Mouse (Mus musculus) kidney, embryonic 16.5 days (tissue): ENCODE results near the gene H2al2a. TPM values are rescaled to one million over a fixed set of nuclear protein-coding genes. Genes with fewer than 3 reads are reported as not detected.
A peak's percentile ranks its signal among the peaks of the same experiment; 100 is the strongest.

ENCODE experiments used
- ATAC-seq: fragments of 200-750 bp; cut with Nextera tagmentation; 2 replicates; pipeline ENCODE4 v1.8.0; 2017; ENCODE audit warnings: moderate TSS enrichment; ENCODE audit not compliant: low FRiP score, low TSS enrichment
- H3K27ac ChIP-seq: fragments of 300-500 bp; sonication (generic); 2 replicates; pipeline ENCODE4 v1.5.1; 2014; ENCODE audit warnings: low read length
- H3K27me3 ChIP-seq: fragments of 300-500 bp; sonication (generic); 2 replicates; pipeline ENCODE4 v1.6.1; 2014; ENCODE audit warnings: low read length, control low read depth, mixed read lengths; ENCODE audit not compliant: insufficient read depth
- H3K36me3 ChIP-seq: fragments of 300-500 bp; sonication (generic); 2 replicates; pipeline ENCODE4 v1.6.1; 2014; ENCODE audit warnings: low read length, control low read depth, mixed read lengths; ENCODE audit not compliant: insufficient read depth
- H3K4me1 ChIP-seq: fragments of 300-500 bp; sonication (generic); 2 replicates; pipeline ENCODE4 v1.6.1; 2014; ENCODE audit warnings: low read length, control low read depth, mixed read lengths; ENCODE audit not compliant: insufficient read depth
- H3K4me2 ChIP-seq: fragments of 300-500 bp; sonication (generic); replicated peaks from 2 replicates; pipeline ENCODE4 v1.6.1; 2014; ENCODE audit warnings: low read depth, low read length
- H3K4me3 ChIP-seq: fragments of 300-500 bp; sonication (generic); 2 replicates; pipeline ENCODE4 v1.5.1; 2014; ENCODE audit warnings: mild to moderate bottlenecking, low read length
- H3K9ac ChIP-seq: fragments of 300-500 bp; sonication (generic); replicated peaks from 2 replicates; pipeline ENCODE4 v1.6.1; 2014; ENCODE audit warnings: low read length
- H3K9me3 ChIP-seq: fragments of 300-500 bp; sonication (generic); 2 replicates; pipeline ENCODE4 v1.6.1; 2016; ENCODE audit warnings: low read length, control low read depth
- WGBS: fragments of 180-500 bp; shearing (Covaris S2); extraction: QIAGEN DNeasy Blood & Tissue Kit; methylation state at CpG from one replicate; pipeline ENCODE4 v1.1.7; 2014; 5-methylcytosine and 5-hydroxymethylcytosine counted together
- polyA plus RNA-seq: library from polyadenylated mRNA; unstranded; fragments of >200 nt; fragmentation: Nextera tagmentation; extraction: Ambion mirVana; gene quantifications from 2 replicates; pipeline ENCODE4 v1.2.1, GENCODE M21; 2015

Gene H2al2a
- polyA plus RNA-seq, 1 experiment from 2014 or later: not detected

DNA sequence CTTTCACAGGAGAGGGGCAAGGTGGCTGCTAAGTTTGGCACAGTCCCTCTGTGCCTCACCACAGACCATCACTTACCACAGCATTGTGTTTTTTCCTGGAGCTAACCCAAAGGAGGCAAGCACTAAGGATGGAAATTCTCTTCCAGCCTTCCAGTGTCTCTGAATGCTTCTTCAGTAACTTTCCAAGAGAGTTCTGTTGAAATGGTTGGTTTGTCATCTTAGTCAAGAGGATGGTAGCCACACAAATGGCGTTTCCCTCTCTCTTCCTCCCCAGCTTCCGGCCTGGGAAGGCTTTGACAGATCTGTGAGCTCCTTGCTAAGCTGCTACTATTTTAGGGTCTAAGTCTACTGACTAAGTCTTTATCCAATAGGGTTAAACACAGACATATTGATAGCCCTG is 40.7 kb upstream of the H2al2a start, which contains the start of gene A930004D18Rik:
TSS of gene A930004D18Rik (minus strand) at position 247 of the 400 bp plus-strand sequence.
- 74% methylated on average over 2 of the region's 2 CpGs for WGBS
- no peak within 1 kb of the TSS for H3K9ac ChIP-seq
- no peaks in the 10 kb centered on the region for H3K36me3 ChIP-seq
- H3K9me3 ChIP-seq: no peaks in the 10 kb centered on the region
- no peaks in the 10 kb centered on the region for H3K27me3 ChIP-seq
- no peak within 1 kb of the TSS for H3K4me2 ChIP-seq
- H3K27ac ChIP-seq: no peak within 1 kb of the TSS; the same call in 1 of the 2 replicates
- no peak for ATAC-seq
- H3K4me1 ChIP-seq: peaks cover 66% of the 10 kb centered on the region
- no peak within 1 kb of the TSS for H3K4me3 ChIP-seq

DNA sequence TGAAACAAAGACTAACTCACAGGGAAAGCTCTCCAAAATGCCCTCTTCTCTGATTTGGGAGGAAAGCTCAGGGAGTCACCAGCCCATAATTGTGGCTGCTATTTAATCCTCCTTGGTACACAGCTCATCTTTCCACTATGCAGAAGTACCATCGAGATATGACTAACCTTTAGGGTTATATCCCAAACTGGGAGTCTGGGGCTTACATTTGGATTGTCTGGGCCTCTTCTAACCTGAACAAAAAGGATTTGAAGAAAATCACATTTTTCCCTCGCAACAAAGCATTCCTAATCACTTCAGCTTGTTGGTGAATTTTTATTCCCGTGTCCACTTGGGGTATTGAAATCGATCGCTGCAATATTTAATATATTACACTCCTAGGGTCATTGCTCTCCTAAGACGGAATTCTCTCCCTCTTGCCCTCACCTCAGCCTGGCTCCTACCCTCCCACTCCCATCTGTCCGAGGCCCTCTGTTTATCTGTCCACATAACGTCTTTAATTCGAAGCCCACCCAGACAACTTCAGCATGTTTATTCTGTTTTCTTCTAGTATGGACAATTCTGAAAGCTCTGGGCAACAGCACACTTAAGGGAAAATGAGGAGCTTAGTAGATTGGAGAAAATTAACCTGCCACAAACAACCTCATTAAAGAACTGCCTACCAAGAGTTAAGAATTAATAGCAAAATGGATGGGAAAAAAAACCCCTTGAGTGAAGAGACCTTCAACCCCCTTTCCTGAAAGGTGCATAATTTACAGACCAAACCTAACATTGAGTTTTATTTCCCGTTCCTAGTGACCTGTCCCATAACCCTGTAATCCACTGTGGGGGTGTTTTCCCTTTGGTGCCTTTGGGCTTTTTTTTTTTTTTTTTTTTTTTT is 37.9 kb upstream of the H2al2a start:
- Histone ChIP-seq H3K4me1 (peaks cover 62% of the 10 kb centered on the region), H3K27me3 (no peaks in the 10 kb centered on the region), H3K9me3 (no peaks in the 10 kb centered on the region), H3K27ac (peak overlapping the region; percentile 57; the same call in 1 of the 2 replicates), H3K36me3 (no peaks in the 10 kb centered on the region), H3K4me2 (no peak overlapping the region), H3K9ac (no peak overlapping the region), H3K4me3 (no peak overlapping the region)
- WGBS: 40% methylated on average over 10 of the region's 10 CpGs
- no peak for ATAC-seq

DNA sequence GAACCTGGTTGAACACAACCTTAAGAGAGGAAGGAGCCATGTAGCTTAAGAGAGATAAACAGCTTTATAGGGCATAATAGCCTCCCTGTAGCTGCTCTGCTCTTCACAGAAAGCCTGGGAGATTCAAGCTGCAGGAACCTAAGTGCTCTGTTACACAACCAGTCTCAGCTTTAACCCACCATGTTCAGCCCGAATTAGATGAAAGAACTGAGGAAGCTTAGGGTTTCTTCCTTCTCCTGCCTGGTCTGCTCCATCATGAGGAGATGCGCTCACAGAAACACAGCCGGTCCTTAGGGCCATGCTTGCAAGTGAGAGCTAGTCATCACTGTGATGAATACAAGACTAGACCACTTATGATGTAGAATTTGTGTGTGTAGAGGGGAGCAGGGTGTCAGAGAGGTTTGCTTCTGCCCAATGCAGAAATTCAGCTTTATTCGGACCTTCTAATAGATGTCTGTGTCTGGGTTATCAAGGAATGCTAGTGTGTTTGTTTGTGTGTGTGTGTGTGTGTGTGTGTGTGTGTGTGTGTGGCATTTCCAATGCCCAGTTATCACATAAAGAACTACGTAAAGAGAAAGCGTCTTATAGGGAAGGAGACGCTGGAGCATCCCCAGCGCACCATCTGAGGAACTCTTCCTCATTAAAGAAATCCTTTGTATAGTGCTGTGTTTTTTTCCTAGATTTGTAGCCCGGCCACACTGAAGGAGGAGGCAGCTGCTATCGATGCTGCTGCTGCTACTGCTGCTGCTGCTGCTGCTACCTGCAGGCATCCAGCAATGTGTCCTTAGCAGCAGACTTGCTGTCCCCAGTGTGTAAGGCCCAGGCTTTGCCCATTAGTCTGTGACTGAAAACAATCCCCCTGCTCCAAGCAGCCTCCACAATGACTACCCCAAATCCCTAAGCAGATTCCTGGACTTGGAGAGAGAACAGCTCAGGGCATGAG is 36.7 kb upstream of the H2al2a start:
- ATAC-seq: no peak
- Histone ChIP-seq H3K9me3 (no peaks in the 10 kb centered on the region), H3K27me3 (no peaks in the 10 kb centered on the region), H3K4me1 (peaks cover 54% of the 10 kb centered on the region), H3K36me3 (no peaks in the 10 kb centered on the region), H3K9ac (peak overlapping the region; percentile 36; the same call in 1 of the 2 replicates), H3K27ac (peak overlapping the region; percentile 5; the same call in 1 of the 2 replicates), H3K4me2 (no peak overlapping the region), H3K4me3 (no peak overlapping the region)
- WGBS: 61% methylated on average over 10 of the region's 10 CpGs

DNA sequence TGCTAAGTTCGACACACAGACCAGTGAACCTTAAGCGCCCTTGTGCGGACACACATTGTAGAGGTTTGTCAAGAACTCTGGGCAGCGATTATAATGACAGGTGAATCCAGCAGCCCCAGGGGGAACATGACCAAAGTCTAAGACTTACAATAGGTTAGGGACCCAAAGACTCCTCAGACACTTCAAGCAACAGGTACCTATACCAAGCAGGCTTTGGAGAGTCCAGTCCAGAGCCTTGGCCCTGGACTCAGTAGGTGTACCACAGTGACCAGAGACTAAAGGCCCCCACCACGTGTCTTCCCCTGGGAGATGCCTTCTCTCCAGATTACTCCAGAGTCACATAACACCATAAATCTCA is 35.8 kb upstream of the H2al2a start:
- H3K4me2 ChIP-seq: peak overlapping the region; percentile 73; the same call in 1 of the 2 replicates
- peak overlapping the region; percentile 84 for H3K27ac ChIP-seq
- no peaks in the 10 kb centered on the region for H3K27me3 ChIP-seq
- peaks cover 47% of the 10 kb centered on the region for H3K4me1 ChIP-seq
- 55% methylated on average over 5 of the region's 5 CpGs for WGBS
- ATAC-seq: no peak
- no peaks in the 10 kb centered on the region for H3K9me3 ChIP-seq
- no peaks in the 10 kb centered on the region for H3K36me3 ChIP-seq
- H3K4me3 ChIP-seq: no peak overlapping the region; the same call in 1 of the 2 replicates
- peak overlapping the region; percentile 78 for H3K9ac ChIP-seq

DNA sequence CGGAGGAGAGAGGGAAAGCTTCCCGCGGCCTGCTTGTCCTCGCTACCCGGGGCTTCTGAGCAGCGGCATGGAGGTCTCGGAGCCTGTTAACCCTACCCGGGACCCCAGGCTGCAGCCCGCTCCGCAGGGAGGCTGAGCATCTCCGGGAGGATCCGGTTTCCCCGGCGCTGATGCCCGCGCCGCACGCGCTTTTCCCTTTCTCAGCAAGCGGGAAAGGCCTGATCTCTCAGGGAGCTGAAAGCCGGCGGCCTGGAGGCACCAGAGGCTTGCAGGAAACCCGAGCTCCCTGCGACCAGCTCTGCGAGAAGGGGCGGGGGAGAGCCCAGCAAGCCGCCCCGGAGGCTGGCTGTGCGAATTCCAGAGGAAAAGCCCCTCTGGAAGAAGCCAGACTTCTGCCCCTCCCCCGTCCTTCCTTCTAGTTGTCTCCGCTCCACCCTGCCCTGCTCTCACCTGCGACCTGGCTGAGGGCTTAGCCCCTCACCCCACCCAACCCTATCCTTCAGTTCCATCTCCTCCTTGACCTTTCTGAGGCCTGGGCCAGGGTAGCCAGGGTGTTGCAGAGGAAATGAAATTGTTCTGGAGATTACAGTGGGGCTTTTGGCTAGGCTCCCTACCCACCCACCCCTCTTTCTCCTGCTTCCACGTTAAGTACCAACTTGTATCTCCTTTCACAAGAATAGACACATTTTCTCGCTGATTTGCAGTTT is 35.2 kb upstream of the H2al2a start:
- 3% methylated on average over 34 of the region's 34 CpGs for WGBS
- H3K9me3 ChIP-seq: no peaks in the 10 kb centered on the region
- peak overlapping the region; percentile 44 for H3K4me3 ChIP-seq
- peak; percentile 7 for ATAC-seq
- H3K36me3 ChIP-seq: no peaks in the 10 kb centered on the region
- H3K4me1 ChIP-seq: peaks cover 47% of the 10 kb centered on the region
- no peaks in the 10 kb centered on the region for H3K27me3 ChIP-seq
- peak overlapping the region; percentile 73 for H3K4me2 ChIP-seq
- peak overlapping the region; percentile 78 for H3K9ac ChIP-seq
- H3K27ac ChIP-seq: peak overlapping the region; percentile 84

DNA sequence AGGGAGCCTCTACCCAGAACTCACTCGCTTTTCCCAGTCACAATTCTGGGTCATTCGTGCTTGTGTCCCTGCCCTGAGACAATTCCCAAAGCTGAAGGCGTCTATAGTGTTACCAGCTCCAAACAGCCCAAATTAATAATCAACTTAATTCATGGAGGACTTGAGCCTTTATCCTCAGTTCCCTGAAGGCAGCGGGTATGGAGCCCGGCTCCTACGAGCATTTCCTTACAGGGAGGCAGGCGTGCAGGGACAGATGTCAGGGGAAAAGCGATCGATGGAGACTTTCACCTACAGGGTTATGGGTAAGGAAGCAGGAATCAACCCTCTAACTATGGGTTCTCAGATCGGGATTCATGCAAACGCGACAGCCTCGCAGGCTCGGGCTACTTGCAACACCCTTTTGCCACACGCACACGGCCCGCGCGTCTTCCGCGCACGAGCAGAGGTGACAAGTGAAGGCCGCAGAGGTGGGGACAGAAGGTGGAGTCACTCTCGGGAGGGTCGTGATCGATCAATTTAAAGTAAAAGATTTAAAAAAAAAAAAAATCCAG is 34.6 kb upstream of the H2al2a start:
- H3K36me3 ChIP-seq: no peaks in the 10 kb centered on the region
- H3K4me3 ChIP-seq: peak overlapping the region; percentile 44
- no peaks in the 10 kb centered on the region for H3K9me3 ChIP-seq
- peak overlapping the region; percentile 84 for H3K27ac ChIP-seq
- no peak for ATAC-seq
- H3K4me1 ChIP-seq: peaks cover 47% of the 10 kb centered on the region
- WGBS: 7% methylated on average over 26 of the region's 26 CpGs
- no peaks in the 10 kb centered on the region for H3K27me3 ChIP-seq
- H3K9ac ChIP-seq: peak overlapping the region; percentile 78
- H3K4me2 ChIP-seq: peak overlapping the region; percentile 73

DNA sequence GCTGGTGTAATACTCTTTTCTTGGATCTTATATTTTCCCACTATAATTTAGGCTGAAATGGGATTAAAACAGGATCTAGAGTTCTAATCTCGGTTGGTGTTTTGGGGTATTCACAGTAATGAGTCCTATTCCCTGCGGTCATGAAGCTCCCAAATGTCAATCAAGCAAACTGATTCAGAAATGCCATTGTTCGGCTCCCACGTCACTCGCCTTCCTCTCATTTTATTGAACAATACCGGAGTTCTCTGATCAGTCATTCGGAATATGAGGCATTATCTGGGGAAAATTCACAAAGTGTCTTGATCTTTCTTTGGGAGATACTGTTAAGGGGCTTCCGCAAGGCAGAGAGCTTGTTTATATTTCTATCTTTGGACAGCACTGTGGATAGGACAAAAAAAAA is 33.8 kb upstream of the H2al2a start:
- Histone ChIP-seq H3K36me3 (no peaks in the 10 kb centered on the region), H3K27ac (no peak overlapping the region), H3K27me3 (no peaks in the 10 kb centered on the region), H3K4me3 (no peak overlapping the region), H3K9ac (no peak overlapping the region), H3K9me3 (no peaks in the 10 kb centered on the region), H3K4me2 (peak overlapping the region; percentile 73), H3K4me1 (peaks cover 50% of the 10 kb centered on the region)
- WGBS: 54% methylated on average over 8 of the region's 8 CpGs
- no peak for ATAC-seq

DNA sequence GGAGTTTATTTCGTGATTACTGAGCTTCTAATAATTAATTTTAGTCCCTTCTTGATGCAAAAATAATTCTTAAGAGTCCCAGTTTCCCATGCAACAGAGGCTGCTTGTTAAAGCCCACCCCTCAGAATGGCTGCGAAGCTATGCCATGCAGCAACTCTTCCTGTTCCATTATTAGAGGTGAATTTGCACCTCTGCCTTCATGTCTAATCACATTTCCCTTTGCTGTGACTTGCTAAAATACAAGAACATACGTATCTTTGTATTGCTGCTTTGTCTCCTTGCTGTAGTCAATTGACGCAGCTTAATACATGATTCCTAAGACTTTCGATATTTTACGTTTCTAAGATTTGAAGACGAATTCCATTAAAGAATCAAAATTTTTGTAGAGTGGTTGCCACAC is 32.9 kb upstream of the H2al2a start:
- Histone ChIP-seq H3K9ac (no peak overlapping the region), H3K36me3 (no peaks in the 10 kb centered on the region), H3K4me3 (no peak overlapping the region), H3K4me1 (peaks cover 54% of the 10 kb centered on the region), H3K27me3 (no peaks in the 10 kb centered on the region), H3K27ac (no peak overlapping the region), H3K4me2 (no peak overlapping the region), H3K9me3 (no peaks in the 10 kb centered on the region)
- ATAC-seq: no peak
- WGBS: 87% methylated on average over 7 of the region's 7 CpGs
